Mouse (Mus musculus) kidney, postnatal 0 days (tissue): Measurements from ENCODE around the gene Mical3. TPM values are rescaled to one million over a fixed set of nuclear protein-coding genes. Genes with fewer than 3 reads are reported as not detected.

Source experiments
- ATAC-seq: fragments of 200-750 bp; cut with Nextera tagmentation; replicated peaks from 2 replicates; pipeline ENCODE4 v1.8.0; 2017; ENCODE audit warnings: low read depth, moderate number of reproducible peaks, moderate TSS enrichment, moderate library complexity; ENCODE audit not compliant: low FRiP score
- DNase-seq: peaks from one replicate; pipeline ENCODE4 v3.0.0-alpha.2; 2016; ENCODE audit warnings: low spot score
- H3K27ac ChIP-seq: fragments of 300-500 bp; sonication (generic); 2 replicates; pipeline ENCODE4 v1.5.1; 2014; ENCODE audit warnings: mild to moderate bottlenecking
- H3K27me3 ChIP-seq: fragments of 300-500 bp; sonication (generic); 2 replicates; pipeline ENCODE4 v1.6.1; 2014; ENCODE audit warnings: low read length, mixed read lengths; ENCODE audit not compliant: insufficient read depth
- H3K36me3 ChIP-seq: fragments of 300-500 bp; sonication (generic); 2 replicates; pipeline ENCODE4 v1.6.1; 2014; ENCODE audit warnings: low read length, mixed read lengths; ENCODE audit not compliant: insufficient read depth
- H3K4me1 ChIP-seq: fragments of 300-500 bp; sonication (generic); replicated peaks from 2 replicates; pipeline ENCODE4 v1.6.1; 2014; ENCODE audit warnings: antibody characterized with exemption, low read length, mixed read lengths; ENCODE audit not compliant: insufficient read depth
- H3K4me2 ChIP-seq: fragments of 300-500 bp; sonication (generic); 2 replicates; pipeline ENCODE4 v1.6.1; 2014; ENCODE audit warnings: mild to moderate bottlenecking, low read length, moderate library complexity, mixed read lengths
- H3K4me3 ChIP-seq: fragments of 300-500 bp; sonication (generic); replicated peaks from 2 replicates; pipeline ENCODE4 v1.5.1; 2014; ENCODE audit warnings: low read depth, low read length
- H3K9ac ChIP-seq: fragments of 300-500 bp; sonication (generic); 2 replicates; pipeline ENCODE4 v1.6.1; 2014; ENCODE audit warnings: low read depth, low read length
- H3K9me3 ChIP-seq: fragments of 300-500 bp; sonication (generic); replicated peaks from 2 replicates; pipeline ENCODE4 v1.6.1; 2016; ENCODE audit warnings: low read length, inconsistent platforms, mixed read lengths
- CTCF ChIP-seq: IDR thresholded peaks from 2 replicates; pipeline ENCODE4 v1.5.1; 2016; ENCODE audit warnings: antibody characterized with exemption, low read depth, mild to moderate bottlenecking, moderate library complexity
- WGBS: fragments of 180-500 bp; shearing (Covaris S2); extraction: QIAGEN DNeasy Blood & Tissue Kit; methylation state at CpG from one replicate; pipeline ENCODE4 v1.1.7; 2014; 5-methylcytosine and 5-hydroxymethylcytosine counted together
- polyA plus RNA-seq: library from polyadenylated mRNA; unstranded; fragments of >200 nt; fragmentation: Nextera tagmentation; extraction: Ambion mirVana; gene quantifications from 2 replicates; pipeline ENCODE4 v1.2.1, GENCODE M21; 2015

The Mical3 gene
- polyA plus RNA-seq, 1 experiment from 2014 or later: 6.0 TPM

- H3K36me3 ChIP-seq: peaks cover 13% of the 10 kb centered on the region; the same call in 1 of the 2 replicates
- H3K4me2 ChIP-seq: no peak overlapping the region
- H3K4me1 ChIP-seq: no peaks in the 10 kb centered on the region
- H3K27ac ChIP-seq: no peak overlapping the region
- DNase-seq (no peak), ATAC-seq (no peak)
- H3K4me3 ChIP-seq: no peak overlapping the region
- H3K9me3 ChIP-seq: no peaks in the 10 kb centered on the region
- TF ChIP-seq CTCF: no peak
- H3K27me3 ChIP-seq: no peaks in the 10 kb centered on the region
- H3K9ac ChIP-seq: no peak overlapping the region
- WGBS: 59% methylated on average over 9 of the region's 9 CpGs
Measured at GRCm38 (mm10) chr6:120894524-120894923, 236.3 kb downstream of the Mical3 start.

GRCm38 (mm10) chr6:120894089-120894488 is 236.7 kb downstream of the Mical3 start:
- DNase-seq (no peak), ATAC-seq (no peak)
- TF ChIP-seq CTCF: no peak
- no peaks in the 10 kb centered on the region for H3K9me3 ChIP-seq
- H3K27me3 ChIP-seq: no peaks in the 10 kb centered on the region
- WGBS: 98% methylated on average over 9 of the region's 9 CpGs
- no peak overlapping the region for H3K4me3 ChIP-seq
- H3K36me3 ChIP-seq: peaks cover 13% of the 10 kb centered on the region; the same call in 1 of the 2 replicates
- no peak overlapping the region for H3K4me2 ChIP-seq
- no peak overlapping the region for H3K27ac ChIP-seq
- no peaks in the 10 kb centered on the region for H3K4me1 ChIP-seq
- no peak overlapping the region for H3K9ac ChIP-seq

GRCm38 (mm10) chr6:120886696-120887095 is 244.1 kb downstream of the Mical3 start:
- Histone ChIP-seq H3K27me3 (no peaks in the 10 kb centered on the region), H3K4me3 (no peak overlapping the region), H3K4me2 (no peak overlapping the region), H3K9ac (no peak overlapping the region), H3K36me3 (peaks cover 33% of the 10 kb centered on the region), H3K9me3 (no peaks in the 10 kb centered on the region), H3K4me1 (no peaks in the 10 kb centered on the region), H3K27ac (no peak overlapping the region)
- DNase-seq (no peak), ATAC-seq (no peak)
- WGBS: 83% methylated on average over 17 of the region's 17 CpGs
- no peak for TF ChIP-seq CTCF

GRCm38 (mm10) chr6:120884436-120884835 is 246.4 kb downstream of the Mical3 start:
- Histone ChIP-seq H3K4me3 (no peak overlapping the region), H3K9me3 (no peaks in the 10 kb centered on the region), H3K27ac (no peak overlapping the region), H3K36me3 (peaks cover 37% of the 10 kb centered on the region), H3K4me1 (no peaks in the 10 kb centered on the region), H3K27me3 (no peaks in the 10 kb centered on the region), H3K4me2 (no peak overlapping the region), H3K9ac (no peak overlapping the region)
- DNase-seq: no peak
- ATAC-seq: no peak
- no peak for TF ChIP-seq CTCF
- WGBS: 97% methylated on average over 6 of the region's 6 CpGs

Other genes with a start within 250 kb of the Mical3 start
- 34.2 and 35.8 TPM in 2 replicates for gene Bid, start 214.1 kb downstream of the Mical3 start, polyA plus RNA-seq
- gene Pex26, start 52.7 kb upstream of the Mical3 start, polyA plus RNA-seq: 9.8 and 10.1 TPM in 2 replicates
- 0.19 and 0.32 TPM in 2 replicates for gene Tuba8, start 79.7 kb upstream of the Mical3 start, polyA plus RNA-seq
- 8.3 and 12.0 TPM in 2 replicates for gene Usp18, start 114.9 kb upstream of the Mical3 start, polyA plus RNA-seq
- 43.8 and 47.6 TPM in 2 replicates for gene Slc6a13, start 169.2 kb upstream of the Mical3 start, polyA plus RNA-seq
- 4.1 and 5.5 TPM in 2 replicates for gene Slc6a12, start 212.1 kb upstream of the Mical3 start, polyA plus RNA-seq